Mouse (Mus musculus) forebrain, embryonic 13.5 days (tissue): ENCODE measurements at regions not wholly inside any gene's neighbourhood (a gene's known extent, or its start where the extent isn't known, plus 50 kb on each side); places are given as distances from the start of the nearest gene placed in this dataset.

ENCODE experiments used
- ATAC-seq: fragments of 200-750 bp; cut with Nextera tagmentation; 2 replicates; pipeline ENCODE4 v1.8.0; 2017
- H3K27ac ChIP-seq: fragments of 300-500 bp; sonication (generic); 2 replicates; pipeline ENCODE4 v1.5.1; 2015; ENCODE audit warnings: inconsistent platforms, mild to moderate bottlenecking, moderate library complexity
- H3K27me3 ChIP-seq: fragments of 300-500 bp; sonication (generic); 2 replicates; pipeline ENCODE4 v1.6.1; 2015; ENCODE audit warnings: mild to moderate bottlenecking, inconsistent platforms
- H3K36me3 ChIP-seq: fragments of 300-500 bp; sonication (generic); 2 replicates; pipeline ENCODE4 v1.6.1; 2015; ENCODE audit warnings: mild to moderate bottlenecking, inconsistent platforms; ENCODE audit not compliant: poor library complexity, severe bottlenecking
- H3K4me1 ChIP-seq: fragments of 300-500 bp; sonication (generic); 2 replicates; pipeline ENCODE4 v1.6.1; 2015; ENCODE audit warnings: inconsistent platforms
- H3K4me2 ChIP-seq: fragments of 300-500 bp; sonication (generic); 2 replicates; pipeline ENCODE4 v1.6.1; 2015; ENCODE audit warnings: inconsistent platforms, mild to moderate bottlenecking, moderate library complexity
- H3K4me3 ChIP-seq: fragments of 300-500 bp; sonication (generic); 2 replicates; pipeline ENCODE4 v1.5.1; 2015; ENCODE audit warnings: mild to moderate bottlenecking, inconsistent platforms
- H3K9ac ChIP-seq: fragments of 300-500 bp; sonication (generic); 2 replicates; pipeline ENCODE4 v1.6.1; 2015; ENCODE audit warnings: mild to moderate bottlenecking, inconsistent platforms
- H3K9me3 ChIP-seq: fragments of 300-500 bp; sonication (generic); replicated peaks from 2 replicates; pipeline ENCODE4 v1.6.1; 2016; ENCODE audit warnings: inconsistent platforms
- WGBS: fragments of 180-500 bp; shearing (Covaris S2); methylation state at CpG from one replicate; pipeline ENCODE4 v1.1.7; 2015; 5-methylcytosine and 5-hydroxymethylcytosine counted together

GRCm38 (mm10) chr5:127057770-127058169, 183.8 kb upstream of the Tmem132c start:
- no peaks in the 10 kb centered on the region for H3K36me3 ChIP-seq
- H3K27me3 ChIP-seq = no peaks in the 10 kb centered on the region
- H3K9me3 ChIP-seq = no peaks in the 10 kb centered on the region
- H3K4me1 ChIP-seq = no peaks in the 10 kb centered on the region
- H3K4me3 ChIP-seq = no peak overlapping the region
- no peak overlapping the region for H3K27ac ChIP-seq
- no peak overlapping the region for H3K9ac ChIP-seq
- H3K4me2 ChIP-seq = no peak overlapping the region
- 79% methylated on average over 4 of the region's 4 CpGs for WGBS
- ATAC-seq = no peak

- no peaks in the 10 kb centered on the region for H3K27me3 ChIP-seq
- H3K27ac ChIP-seq = no peak overlapping the region
- no peak overlapping the region for H3K9ac ChIP-seq
- no peaks in the 10 kb centered on the region for H3K36me3 ChIP-seq
- WGBS = 74% methylated on average over 4 of the region's 4 CpGs
- no peak for ATAC-seq
- no peaks in the 10 kb centered on the region for H3K4me1 ChIP-seq
- H3K4me3 ChIP-seq = no peak overlapping the region
- no peaks in the 10 kb centered on the region for H3K9me3 ChIP-seq
- no peak overlapping the region for H3K4me2 ChIP-seq
These were observed 167.3 kb upstream of the Tmem132c start for GRCm38 (mm10) chr5:127074327-127074726.
